In the genomic region with DNA sequence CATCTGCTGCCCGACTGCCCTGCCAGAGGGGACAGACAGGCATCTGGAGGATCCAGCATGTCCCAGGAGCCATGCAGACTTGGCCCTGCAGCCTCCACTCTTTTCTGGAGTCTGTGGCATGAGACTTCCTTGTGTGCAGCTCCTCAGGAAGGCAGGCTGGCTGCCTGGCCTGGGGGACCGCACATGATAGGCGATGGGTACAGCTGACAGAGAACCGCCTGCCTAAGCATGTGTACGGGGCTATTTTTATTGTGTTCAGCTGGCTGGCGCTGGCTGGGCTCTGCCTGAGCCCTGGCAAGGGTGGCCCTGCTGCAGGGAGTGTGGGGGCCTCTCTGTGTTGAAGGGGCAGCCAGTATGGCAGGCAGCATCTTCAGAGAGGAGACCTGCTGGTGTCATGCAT, we compare ENCODE assay signal across 7 mouse cellular contexts.
A peak's percentile ranks its signal among the peaks of the same experiment; 100 is the strongest.
DNase-seq lines count a peak whose midpoint lies in the region; ATAC-seq and TF ChIP-seq lines count a peak whose summit lies in the region.

No protein-coding gene starts in this region.

- TF ChIP-seq CTCF in forebrain, postnatal 0 days (IDR thresholded peaks at IDR 0.05; ENCODE audit: low read depth) = no peak

- H3K9me3 ChIP-seq in forebrain, postnatal 0 days (ENCODE audit: low read length) = no peaks in the 10 kb centered on the region
- H3K9me3 ChIP-seq in limb, embryonic 13.5 days = no peaks in the 10 kb centered on the region

- H3K4me1 ChIP-seq in forebrain, postnatal 0 days (ENCODE audit: insufficient read depth) = peaks cover 27% of the 10 kb centered on the region
- peaks cover 56% of the 10 kb centered on the region for H3K4me1 ChIP-seq in limb, embryonic 13.5 days

- H3K27ac ChIP-seq in forebrain, postnatal 0 days (ENCODE audit: low read depth, low read length) = peak overlapping the region; percentile 47; the same call in 1 of the 2 replicates
- H3K27ac ChIP-seq in limb, embryonic 13.5 days = no peak overlapping the region

- peak; percentile 77 for DNase-seq in right cerebral cortex, adult 18-20 months
- no peak for DNase-seq in right cerebral cortex, postnatal 4 days
- peak; percentile 59 for DNase-seq in forebrain, postnatal 0 days
- peak; percentile 64 to 75 for DNase-seq in right cerebral cortex, postnatal 36 days (ENCODE audit: low spot score in 2 of 2)
- DNase-seq in embryo, embryonic 10.5 days (ENCODE audit: low spot score) = no peak
- DNase-seq in kidney, postnatal 36 days = no peak

- no peak overlapping the region for H3K4me3 ChIP-seq in forebrain, postnatal 0 days (ENCODE audit: low read depth, low read length)
- no peak overlapping the region for H3K4me3 ChIP-seq in limb, embryonic 13.5 days

- H3K9ac ChIP-seq in forebrain, postnatal 0 days = no peak overlapping the region
- 0 out of 2 replicates have a peak overlapping the region, but pooled peaks have one; percentile 39 for H3K9ac ChIP-seq in limb, embryonic 13.5 days

- no peak overlapping the region for H3K4me2 ChIP-seq in forebrain, postnatal 0 days (ENCODE audit: low read depth)
- H3K4me2 ChIP-seq in limb, embryonic 13.5 days (replicated peaks) = no peak overlapping the region

- H3K36me3 ChIP-seq in forebrain, postnatal 0 days (ENCODE audit: insufficient read depth) = no peaks in the 10 kb centered on the region
- H3K36me3 ChIP-seq in limb, embryonic 13.5 days = no peaks in the 10 kb centered on the region

- WGBS in forebrain, postnatal 0 days = 31% methylated on average over 6 of the region's 6 CpGs
- WGBS in limb, embryonic 13.5 days = 47% methylated on average over 6 of the region's 6 CpGs

- peak; percentile 21 for ATAC-seq in forebrain, postnatal 0 days
- ATAC-seq in limb, embryonic 13.5 days (ENCODE audit: low FRiP score, low read depth) = no peak

- no peaks in the 10 kb centered on the region for H3K27me3 ChIP-seq in forebrain, postnatal 0 days (ENCODE audit: insufficient read depth, low read length)
- peaks cover 50% of the 10 kb centered on the region for H3K27me3 ChIP-seq in limb, embryonic 13.5 days

Comparison
In these comparisons a context has a peak if more than half of its experiments do, and no peak if none do; other contexts are left out.
1. DNase-seq: peak in right cerebral cortex, adult 18-20 months (single experiment), forebrain, postnatal 0 days (single experiment) and right cerebral cortex, postnatal 36 days (2 of 2); none in right cerebral cortex, postnatal 4 days (single experiment), embryo, embryonic 10.5 days (single experiment) and kidney, postnatal 36 days (0 of 2).